Mouse (Mus musculus) embryonic facial prominence, embryonic 14.5 days (tissue): ENCODE measurements at regions not wholly inside any gene's neighbourhood (a gene's known extent, or its start where the extent isn't known, plus 50 kb on each side); places are given as distances from the start of the nearest gene placed in this dataset.

Experiments
- ATAC-seq: fragments of 200-750 bp; cut with Nextera tagmentation; 2 replicates; pipeline ENCODE4 v1.8.0; 2017; ENCODE audit warnings: low read depth, moderate number of reproducible peaks, moderate TSS enrichment
- DNase-seq: peaks from one replicate; pipeline ENCODE4 v3.0.0-alpha.2; 2015; ENCODE audit warnings: low spot score
- H3K27ac ChIP-seq: fragments of 300-500 bp; sonication (generic); replicated peaks from 2 replicates; pipeline ENCODE4 v1.5.1; 2014; ENCODE audit warnings: low read depth, mild to moderate bottlenecking, low read length, moderate library complexity
- H3K27me3 ChIP-seq: fragments of 300-500 bp; sonication (generic); replicated peaks from 2 replicates; pipeline ENCODE4 v1.6.1; 2014; ENCODE audit warnings: low read length; ENCODE audit not compliant: control insufficient read depth, insufficient read depth
- H3K36me3 ChIP-seq: fragments of 300-500 bp; sonication (generic); 2 replicates; pipeline ENCODE4 v1.6.1; 2014; ENCODE audit warnings: low read length, mixed read lengths; ENCODE audit not compliant: control insufficient read depth, insufficient read depth
- H3K4me1 ChIP-seq: fragments of 300-500 bp; sonication (generic); 2 replicates; pipeline ENCODE4 v1.6.1; 2014; ENCODE audit warnings: antibody characterized with exemption, low read length; ENCODE audit not compliant: control insufficient read depth, insufficient read depth
- H3K4me2 ChIP-seq: fragments of 300-500 bp; sonication (generic); 2 replicates; pipeline ENCODE4 v1.6.1; 2014; ENCODE audit warnings: low read depth, mild to moderate bottlenecking, low read length, moderate library complexity, mixed read lengths
- H3K4me3 ChIP-seq: fragments of 300-500 bp; sonication (generic); 2 replicates; pipeline ENCODE4 v1.5.1; 2014; ENCODE audit warnings: low read depth, mild to moderate bottlenecking, low read length
- H3K9ac ChIP-seq: fragments of 300-500 bp; sonication (generic); 2 replicates; pipeline ENCODE4 v1.6.1; 2014; ENCODE audit warnings: low read depth, mild to moderate bottlenecking, low read length, moderate library complexity, mixed read lengths
- H3K9me3 ChIP-seq: fragments of 300-500 bp; sonication (generic); 2 replicates; pipeline ENCODE4 v1.6.1; 2016; ENCODE audit warnings: low read length; ENCODE audit not compliant: control insufficient read depth
- WGBS: fragments of 180-500 bp; shearing (Covaris S2); extraction: QIAGEN DNeasy Blood & Tissue Kit; methylation state at CpG from one replicate; pipeline ENCODE4 v1.1.7; 2014; 5-methylcytosine and 5-hydroxymethylcytosine counted together

DNA sequence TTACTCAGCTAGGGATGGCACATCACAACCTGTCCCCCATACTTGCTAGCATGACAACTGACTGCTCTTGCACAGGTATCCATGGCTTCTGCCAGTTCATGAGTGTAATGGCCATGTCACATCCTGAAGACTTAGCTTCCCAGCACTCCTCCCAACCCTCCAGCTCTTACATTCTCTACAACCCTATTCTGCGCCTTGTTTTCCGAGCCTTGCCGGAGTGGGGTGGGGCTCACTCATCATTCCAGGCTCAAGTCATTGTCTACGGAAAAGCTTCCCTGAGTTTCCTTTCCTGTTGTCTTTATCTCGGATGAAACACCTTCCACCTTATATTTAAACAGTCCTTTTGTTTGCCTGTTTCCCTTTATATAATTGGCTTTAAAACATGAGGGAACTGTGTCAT lies 69.6 kb downstream of the Prdm13 start:
- Histone ChIP-seq H3K4me1 (no peaks in the 10 kb centered on the region), H3K27me3 (no peaks in the 10 kb centered on the region), H3K9me3 (no peaks in the 10 kb centered on the region), H3K9ac (no peak overlapping the region), H3K4me2 (no peak overlapping the region), H3K36me3 (no peaks in the 10 kb centered on the region), H3K27ac (no peak overlapping the region), H3K4me3 (no peak overlapping the region)
- 76% methylated on average over 5 of the region's 5 CpGs for WGBS
- no peak for DNase-seq
- no peak for ATAC-seq

DNA sequence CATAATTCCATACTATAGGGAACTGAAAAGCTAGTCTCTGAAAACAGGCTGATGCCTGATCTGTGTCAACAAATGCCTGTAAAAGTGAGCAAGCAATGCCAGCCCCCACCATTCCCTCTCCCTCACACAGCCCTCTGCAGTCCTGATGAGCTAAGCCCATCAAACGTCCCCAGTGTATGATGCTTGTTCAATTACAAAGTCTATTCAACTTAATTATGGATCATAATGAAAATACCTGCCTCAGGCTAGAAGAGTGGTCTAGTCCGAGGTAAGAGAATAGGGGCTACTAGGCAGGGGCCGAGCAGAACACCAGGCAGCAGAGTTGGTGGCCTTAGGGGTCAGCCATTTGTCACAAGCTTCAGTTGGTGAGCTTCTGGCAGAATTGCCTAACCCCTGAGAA lies 71.3 kb downstream of the Prdm13 start:
- WGBS = 21% methylated on average over 3 of the region's 3 CpGs
- no peak overlapping the region for H3K9ac ChIP-seq
- ATAC-seq = peak; percentile 37; the same call in 1 of the 2 replicates

GRCm38 (mm10) chr4:21611531-21612282 lies 74.1 kb downstream of the Prdm13 start:
- Histone ChIP-seq H3K27ac (no peak overlapping the region), H3K4me1 (no peaks in the 10 kb centered on the region), H3K9ac (no peak overlapping the region), H3K4me2 (no peak overlapping the region), H3K4me3 (no peak overlapping the region), H3K9me3 (no peaks in the 10 kb centered on the region), H3K36me3 (no peaks in the 10 kb centered on the region), H3K27me3 (no peaks in the 10 kb centered on the region)
- ATAC-seq = no peak
- 81% methylated on average over 5 of the region's 5 CpGs for WGBS
- no peak for DNase-seq

More for the DNA sequence above, 71.3 kb downstream of the Prdm13 start:
- no peaks in the 10 kb centered on the region for H3K4me1 ChIP-seq
- no peak overlapping the region for H3K4me3 ChIP-seq
- no peak overlapping the region for H3K4me2 ChIP-seq
- no peak overlapping the region for H3K27ac ChIP-seq
- no peaks in the 10 kb centered on the region for H3K36me3 ChIP-seq
- no peaks in the 10 kb centered on the region for H3K27me3 ChIP-seq
- DNase-seq = no peak
- no peaks in the 10 kb centered on the region for H3K9me3 ChIP-seq

GRCm38 (mm10) chr4:21598024-21598423 lies 87.7 kb downstream of the Prdm13 start:
- H3K36me3 ChIP-seq = no peaks in the 10 kb centered on the region
- H3K27ac ChIP-seq = no peak overlapping the region
- no peaks in the 10 kb centered on the region for H3K4me1 ChIP-seq
- DNase-seq (no peak), ATAC-seq (no peak)
- no peak overlapping the region for H3K4me3 ChIP-seq
- no peaks in the 10 kb centered on the region for H3K27me3 ChIP-seq
- 64% methylated on average over 2 of the region's 2 CpGs for WGBS
- no peaks in the 10 kb centered on the region for H3K9me3 ChIP-seq
- H3K9ac ChIP-seq = no peak overlapping the region
- no peak overlapping the region for H3K4me2 ChIP-seq

- Histone ChIP-seq H3K4me1 (no peaks in the 10 kb centered on the region), H3K9ac (no peak overlapping the region), H3K4me3 (no peak overlapping the region), H3K4me2 (no peak overlapping the region), H3K9me3 (no peaks in the 10 kb centered on the region), H3K36me3 (no peaks in the 10 kb centered on the region), H3K27me3 (no peaks in the 10 kb centered on the region), H3K27ac (no peak overlapping the region)
- DNase-seq (no peak), ATAC-seq (no peak)
- WGBS = 86% methylated on average over 3 of the region's 3 CpGs
Measured at GRCm38 (mm10) chr4:21547771-21548170, 138.0 kb downstream of the Prdm13 start.

GRCm38 (mm10) chr4:21539583-21539982 lies 146.2 kb downstream of the Prdm13 start:
- H3K4me3 ChIP-seq = no peak overlapping the region
- WGBS = 83% methylated on average over 2 of the region's 2 CpGs
- no peak overlapping the region for H3K9ac ChIP-seq
- no peak overlapping the region for H3K4me2 ChIP-seq
- no peak for DNase-seq
- no peaks in the 10 kb centered on the region for H3K4me1 ChIP-seq
- no peaks in the 10 kb centered on the region for H3K9me3 ChIP-seq
- no peak overlapping the region for H3K27ac ChIP-seq
- no peaks in the 10 kb centered on the region for H3K27me3 ChIP-seq
- H3K36me3 ChIP-seq = no peaks in the 10 kb centered on the region
- ATAC-seq = no peak

DNA sequence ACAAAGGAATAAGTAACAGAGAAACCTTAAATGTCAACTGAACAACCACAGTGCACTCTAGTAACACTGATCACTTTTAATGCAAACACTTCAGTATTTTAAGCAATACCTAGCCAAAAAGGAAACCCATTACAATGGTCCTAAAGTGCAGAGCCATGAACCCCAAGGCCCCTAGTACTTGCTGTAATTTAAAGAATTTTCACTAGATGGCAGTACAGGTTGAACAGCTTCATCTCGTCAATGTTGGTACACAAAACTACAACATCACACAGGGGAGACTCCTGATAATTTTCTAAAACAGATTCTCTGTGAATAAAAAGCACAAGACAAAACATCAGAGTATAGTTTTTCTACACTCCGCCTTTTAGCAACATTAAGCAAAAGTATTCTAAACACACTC lies 149.8 kb downstream of the Prdm13 start:
- WGBS = 29% methylated on average over 2 of the region's 2 CpGs

GRCm38 (mm10) chr4:21532186-21532585 lies 153.6 kb downstream of the Prdm13 start:
- no peak overlapping the region for H3K4me2 ChIP-seq
- H3K27me3 ChIP-seq = no peaks in the 10 kb centered on the region
- no peak for DNase-seq
- no peaks in the 10 kb centered on the region for H3K36me3 ChIP-seq
- H3K27ac ChIP-seq = no peak overlapping the region
- no peak overlapping the region for H3K4me3 ChIP-seq
- ATAC-seq = no peak
- H3K9me3 ChIP-seq = no peaks in the 10 kb centered on the region
- no peaks in the 10 kb centered on the region for H3K4me1 ChIP-seq
- 52% methylated on average over 4 of the region's 4 CpGs for WGBS
- no peak overlapping the region for H3K9ac ChIP-seq

More for the DNA sequence above, 149.8 kb downstream of the Prdm13 start:
- Histone ChIP-seq H3K9ac (no peak overlapping the region), H3K4me3 (no peak overlapping the region), H3K9me3 (no peaks in the 10 kb centered on the region), H3K4me1 (no peaks in the 10 kb centered on the region), H3K27me3 (no peaks in the 10 kb centered on the region), H3K4me2 (no peak overlapping the region), H3K36me3 (no peaks in the 10 kb centered on the region), H3K27ac (no peak overlapping the region)
- ATAC-seq = no peak
- no peak for DNase-seq
